Mouse (Mus musculus) layer of hippocampus, postnatal 25 days (tissue): ENCODE results near the gene Ntrk3. TPM values are rescaled to one million over a fixed set of nuclear protein-coding genes. Genes with fewer than 3 reads are reported as not detected.

Experiments used
- DNase-seq, 2 experiments: peaks; one replicate each; pipeline ENCODE4 v3.0.0; 2022; ENCODE audit warnings: mixed read lengths in 2 of 2, low spot score in 1 of 2; ENCODE audit errors: extremely low spot score in 1 of 2
- total RNA-seq, 2 experiments: library from RNA; stranded (reverse); gene quantifications; 2 replicates each; pipeline ENCODE4 v1.2.3; 2021

The Ntrk3 gene
- total RNA-seq, 2 experiments from 2014 or later: 171 to 232 TPM

DNA sequence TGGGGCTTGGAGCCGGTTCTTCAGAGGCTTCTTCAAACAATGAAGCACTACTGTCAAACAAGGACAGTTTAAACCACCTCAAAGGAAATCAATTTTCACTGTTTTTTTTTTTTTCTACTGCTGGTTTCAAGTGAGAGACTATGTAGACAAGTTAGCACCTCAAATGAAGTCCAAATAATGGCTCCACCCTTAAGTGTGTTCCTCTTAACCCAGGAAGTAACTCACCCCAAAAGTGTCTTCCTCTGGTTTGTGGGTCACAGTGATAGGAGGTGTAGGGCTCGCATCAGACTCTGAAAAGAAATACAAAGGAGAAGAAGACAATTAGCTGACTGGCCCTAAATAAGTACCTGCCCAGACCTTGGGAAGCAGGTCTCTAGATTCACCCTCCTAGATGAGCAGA lies 286.1 kb downstream of the Ntrk3 start:
- DNase-seq: no peak

DNA sequence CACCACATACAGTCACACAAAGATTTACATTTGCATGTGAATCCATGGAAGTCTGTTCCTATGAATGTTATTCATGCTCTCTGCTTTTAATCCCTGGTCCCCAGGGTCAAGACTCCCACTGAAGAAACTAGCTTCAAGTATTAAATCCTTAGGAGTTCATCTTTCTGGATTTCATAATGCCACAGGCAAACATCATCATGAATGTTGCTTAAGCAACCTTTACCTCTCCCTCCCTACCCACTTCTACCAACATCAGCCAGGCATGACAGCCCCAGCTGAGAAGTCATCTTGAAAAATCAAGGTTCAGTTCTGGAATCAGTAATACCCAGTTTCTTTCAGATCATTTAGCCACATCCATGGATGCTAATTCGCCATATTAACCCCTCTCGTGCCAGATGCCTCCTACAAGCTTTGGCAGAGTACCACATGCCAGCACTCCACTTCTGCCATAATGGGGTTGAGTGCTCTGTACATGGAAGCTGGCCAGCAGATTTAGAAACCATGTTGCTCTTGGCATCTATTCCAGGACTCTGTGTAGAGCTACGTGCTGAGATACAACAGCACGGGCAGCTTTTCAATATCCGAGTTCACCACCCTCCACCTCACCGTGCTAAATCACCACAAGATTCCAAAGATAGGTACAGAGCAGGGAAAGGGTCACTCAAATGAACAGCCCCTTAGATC lies 287.8 kb downstream of the Ntrk3 start:
- no peak for DNase-seq

DNA sequence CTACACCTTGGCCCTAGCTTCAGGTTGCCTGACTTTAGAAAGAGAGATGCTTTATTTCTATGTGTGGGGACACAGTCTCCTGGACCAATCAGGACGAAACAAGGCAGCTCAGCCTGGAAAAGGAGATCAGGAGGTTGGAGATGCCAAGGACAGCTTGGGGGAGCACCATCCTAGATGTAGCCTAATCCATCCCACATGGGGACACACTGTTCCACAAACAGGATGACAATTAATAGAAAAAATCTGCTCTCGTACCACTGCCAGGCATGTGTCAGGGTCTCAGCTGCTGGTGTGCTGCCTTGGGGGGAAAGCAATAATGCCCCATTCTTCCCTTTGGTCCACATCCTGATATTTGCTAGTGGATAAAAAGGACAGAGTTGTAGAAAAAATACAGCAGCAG lies 289.0 kb downstream of the Ntrk3 start:
- DNase-seq: no peak

DNA sequence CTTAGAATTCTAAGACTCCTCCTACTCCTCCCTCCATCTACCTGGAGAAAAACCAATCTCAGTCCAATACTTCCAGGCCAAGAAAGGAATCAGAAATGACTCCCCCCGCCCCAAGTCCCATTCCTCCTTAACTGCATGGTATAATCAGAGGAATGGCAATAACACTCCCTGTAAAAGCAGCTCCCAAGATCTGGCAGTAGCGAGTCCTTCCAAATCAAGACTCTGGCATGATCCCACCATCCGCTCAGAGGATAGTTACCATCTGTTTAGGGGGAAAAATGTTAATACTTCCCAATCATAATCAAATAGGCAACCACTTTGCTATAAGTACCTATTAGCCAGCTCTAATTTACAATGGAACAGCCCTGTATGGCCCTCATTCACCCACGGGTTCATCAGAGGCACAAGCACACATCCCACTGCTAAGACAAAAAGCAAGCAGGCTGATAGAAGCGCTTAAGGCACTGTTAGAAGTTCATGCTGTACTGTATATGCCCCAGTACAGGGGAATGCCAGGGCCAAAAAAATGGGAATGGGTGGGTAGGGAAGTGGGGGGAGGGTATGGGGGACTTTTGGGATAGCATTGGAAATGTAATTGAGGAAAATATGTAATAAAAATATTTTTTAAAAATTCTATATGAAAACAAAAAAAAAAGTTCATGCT lies 294.3 kb downstream of the Ntrk3 start:
- no peak for DNase-seq

DNA sequence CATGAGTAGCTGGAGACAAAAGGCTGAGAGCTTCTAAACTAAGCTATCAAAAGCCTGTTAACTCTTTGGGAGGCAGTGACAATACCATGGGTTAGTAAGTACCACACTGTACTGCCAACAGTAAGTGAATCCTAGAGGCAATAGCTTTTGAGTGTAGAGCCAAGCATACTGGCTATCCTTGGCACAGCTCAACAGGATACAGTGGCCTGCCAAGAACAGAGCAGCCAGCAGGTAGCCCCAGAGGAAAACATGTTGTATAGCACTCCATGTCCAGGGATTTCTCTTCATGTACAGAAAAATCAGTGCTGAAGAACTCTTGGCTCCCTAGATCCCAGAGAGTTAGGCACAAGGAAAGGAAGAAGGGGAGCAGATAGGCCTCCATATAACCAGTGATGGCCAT lies 296.1 kb downstream of the Ntrk3 start:
- no peak for DNase-seq

DNA sequence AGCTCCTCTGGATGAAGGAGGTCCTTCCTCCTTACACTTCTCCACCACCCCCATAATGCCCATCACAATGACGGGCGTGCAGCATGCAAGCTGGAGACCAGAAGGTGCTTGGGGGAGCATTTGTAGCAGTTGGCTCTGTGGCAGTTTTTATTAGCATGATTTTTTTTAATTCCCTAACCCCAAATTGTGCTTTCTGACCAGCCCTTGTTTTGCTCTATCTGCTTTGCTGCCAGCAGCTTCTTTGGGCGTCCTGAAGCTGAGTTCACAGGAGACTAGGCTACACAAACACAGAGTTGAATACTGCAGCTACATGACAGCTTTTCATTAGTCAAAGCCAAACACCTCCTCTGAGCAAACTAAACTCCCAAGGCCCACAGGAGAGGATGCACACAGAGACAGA lies 296.9 kb downstream of the Ntrk3 start:
- no peak for DNase-seq

DNA sequence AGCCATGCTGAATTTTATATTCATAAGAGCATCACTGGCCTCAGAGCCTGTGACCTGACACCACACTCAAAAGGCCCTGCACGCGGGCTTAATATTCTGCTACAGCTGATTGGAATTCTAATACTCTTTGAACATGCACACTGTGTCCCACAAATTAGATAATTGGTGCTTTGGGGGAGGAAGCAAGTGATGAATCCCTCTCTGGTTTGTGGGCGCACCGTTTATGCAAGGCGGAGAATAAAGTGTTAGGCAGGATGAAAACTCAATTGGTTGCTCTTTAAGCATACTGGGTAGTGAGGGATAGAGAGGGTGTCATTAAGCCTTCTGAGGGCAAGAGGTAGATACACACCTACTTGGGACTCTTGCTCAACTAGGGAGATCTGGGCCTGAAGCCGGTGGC lies 297.3 kb downstream of the Ntrk3 start:
- no peak for DNase-seq

DNA sequence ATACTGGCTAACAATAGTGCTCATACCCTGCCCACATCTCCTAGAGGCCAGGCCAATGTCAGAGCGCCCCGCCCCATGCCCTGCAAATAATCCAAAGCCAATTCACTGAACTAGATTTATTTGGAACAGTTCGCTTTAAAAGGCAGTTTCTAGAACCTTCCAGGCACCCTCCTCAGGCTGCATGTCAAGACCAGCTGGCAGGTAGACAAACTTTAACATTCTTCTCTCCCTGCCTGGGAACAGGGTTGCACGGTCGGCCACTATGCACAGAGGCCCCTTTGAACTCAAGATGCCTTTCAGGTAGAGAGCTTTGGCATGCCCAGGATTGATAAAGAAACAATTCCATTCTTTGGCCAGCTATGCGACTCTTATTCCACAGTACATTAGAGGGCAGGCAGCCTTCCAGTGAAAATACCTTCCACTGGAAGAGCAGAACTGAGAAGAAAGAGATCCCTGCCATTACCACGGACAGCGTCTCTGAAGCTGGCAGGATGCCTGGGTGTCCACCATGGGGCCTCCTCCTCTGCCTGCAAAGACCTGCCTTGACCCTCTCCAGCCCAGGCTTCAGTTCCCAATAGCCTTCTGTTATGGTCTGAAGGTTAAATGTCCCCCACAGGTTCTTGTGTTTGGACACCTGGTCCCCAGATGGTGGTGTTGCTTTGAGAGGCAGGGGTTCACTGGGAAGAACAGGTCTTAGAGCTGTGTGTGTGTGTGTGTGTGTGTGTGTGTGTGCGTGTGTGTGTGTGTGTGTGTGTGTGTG lies 298.3 kb downstream of the Ntrk3 start:
- no peak for DNase-seq

DNA sequence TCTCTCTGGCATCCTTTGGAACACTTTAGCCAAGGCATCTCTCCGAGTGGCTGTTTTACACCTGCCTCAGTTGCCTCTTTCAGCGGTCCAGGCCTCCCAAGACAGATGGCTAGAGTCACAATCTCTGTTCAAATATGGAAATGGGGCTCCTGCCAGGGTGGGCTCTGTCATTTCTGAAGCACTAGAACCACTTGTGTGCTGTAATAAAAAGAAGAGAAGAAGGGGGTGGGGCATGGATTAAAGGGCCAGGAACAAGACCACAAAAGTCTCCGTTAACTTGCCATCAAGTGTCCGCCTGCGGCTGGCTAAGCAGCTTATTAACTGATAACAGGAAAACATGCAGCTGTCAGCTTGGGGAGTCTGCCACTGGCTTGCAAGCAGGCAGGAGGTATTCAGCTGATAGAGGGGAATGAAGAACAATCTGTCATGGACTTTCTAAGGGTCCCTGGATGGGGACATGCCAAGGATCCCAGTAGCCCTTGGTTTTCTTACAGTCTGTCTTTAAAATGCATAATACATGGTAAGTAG lies 304.1 kb downstream of the Ntrk3 start:
- no peak for DNase-seq

DNA sequence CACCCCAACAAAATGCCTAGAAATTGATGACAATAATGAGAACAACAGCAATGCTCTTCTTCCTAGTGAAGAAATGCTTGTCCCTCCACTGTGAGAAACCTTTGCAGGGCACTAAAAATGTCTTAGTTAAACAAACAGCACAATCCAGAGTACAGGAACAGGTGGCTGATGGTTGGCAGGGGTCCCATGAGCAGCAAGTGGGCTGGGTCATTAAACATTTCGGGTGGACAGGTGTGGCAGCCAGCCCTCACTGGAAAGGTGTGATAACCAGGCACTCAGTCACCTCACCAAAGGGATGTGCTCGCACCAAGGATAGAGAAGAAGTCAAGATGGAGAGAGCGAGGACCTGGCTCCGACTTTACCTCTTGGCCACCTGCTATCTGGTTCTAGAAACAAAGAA lies 306.2 kb downstream of the Ntrk3 start:
- DNase-seq: no peak

DNA sequence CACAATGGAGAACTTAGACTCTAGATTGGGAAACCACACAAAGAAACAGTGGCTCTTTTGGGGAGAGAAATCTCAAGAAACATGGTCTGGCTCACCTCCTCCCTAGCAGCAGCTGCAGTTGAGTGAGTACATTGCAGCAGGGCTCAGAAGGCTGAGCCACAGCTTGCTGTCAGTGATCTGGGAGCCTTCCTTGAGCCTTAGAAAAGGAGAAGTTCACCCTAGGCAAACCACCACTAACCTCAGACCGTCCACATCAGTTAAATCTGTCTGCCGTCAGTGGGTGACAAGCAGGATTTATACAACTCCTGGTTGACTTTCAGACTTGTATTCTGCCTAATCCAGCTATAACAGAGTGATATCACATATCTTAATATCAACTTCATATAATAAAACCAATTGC lies 325.6 kb downstream of the Ntrk3 start:
- DNase-seq: peak in 1 of 2 experiments; percentile 4

DNA sequence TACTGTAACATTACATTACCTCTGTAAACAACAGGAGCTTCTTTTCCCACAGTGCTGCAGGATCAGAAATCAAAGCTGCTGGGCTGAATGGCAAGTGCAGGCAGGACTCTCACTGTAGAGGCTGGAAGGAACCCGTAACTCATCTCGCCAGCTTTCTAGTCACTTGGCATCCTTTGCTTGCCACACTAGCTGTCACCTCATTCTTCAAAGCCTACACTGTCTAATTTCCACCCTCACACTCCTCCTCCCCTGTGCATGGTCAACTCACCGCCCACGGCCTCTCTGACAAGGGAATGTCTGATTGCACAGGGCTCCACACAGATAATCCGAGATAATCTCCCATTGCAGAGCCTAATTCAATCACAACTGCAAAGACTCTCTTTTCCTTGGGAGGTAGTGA lies 327.8 kb downstream of the Ntrk3 start:
- DNase-seq: peak in 1 of 2 experiments; percentile 6

DNA sequence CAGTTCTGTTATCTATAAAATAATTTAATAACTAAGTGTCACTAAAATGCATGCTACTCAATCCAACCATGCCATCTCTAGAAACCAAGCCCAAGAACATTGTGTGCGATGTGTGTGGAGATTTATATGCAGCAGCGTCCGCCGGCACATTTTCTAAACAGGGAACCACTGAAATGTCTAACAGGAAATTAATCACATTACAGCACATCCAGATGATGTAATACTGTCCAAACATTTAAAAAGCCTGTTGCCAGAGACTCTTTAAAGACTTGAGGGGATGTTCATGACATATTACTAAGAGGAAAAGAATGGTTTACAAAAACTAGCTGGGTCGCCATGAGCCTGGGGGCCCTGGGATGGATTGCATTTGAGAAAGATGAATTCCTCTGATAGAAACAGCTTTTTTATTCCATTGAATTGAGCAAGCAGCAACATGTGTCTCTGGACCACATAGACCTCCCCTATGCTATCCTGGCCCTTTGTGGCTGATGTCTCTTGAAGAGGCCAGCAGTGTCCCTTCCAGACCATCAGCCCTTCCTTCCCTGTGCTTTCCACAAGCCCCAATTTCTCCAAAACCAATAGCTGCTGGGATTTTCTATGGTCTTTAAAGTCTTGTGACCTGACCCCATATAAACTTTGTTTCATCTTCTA lies 331.0 kb downstream of the Ntrk3 start:
- DNase-seq: no peak

DNA sequence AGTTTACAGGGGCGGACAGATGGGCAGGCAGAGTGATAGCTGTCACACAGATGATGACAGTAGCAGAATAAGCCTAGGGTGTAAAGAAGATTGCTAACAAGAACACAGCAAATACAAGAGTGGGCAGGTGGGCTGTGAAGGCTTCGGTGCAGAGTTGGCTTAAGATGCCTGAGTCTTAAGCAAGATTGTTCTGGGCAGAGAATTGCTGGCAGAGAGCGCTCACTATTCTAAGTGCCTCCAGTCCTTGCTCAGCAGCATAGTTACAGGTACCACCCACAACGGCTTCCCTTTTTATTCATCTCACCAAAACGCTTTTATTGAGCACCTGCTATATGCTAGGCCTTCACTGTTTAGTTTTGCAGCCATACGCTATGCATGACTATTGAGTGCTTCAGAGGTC lies 333.3 kb downstream of the Ntrk3 start:
- DNase-seq: peak in 1 of 2 experiments; percentile 6

DNA sequence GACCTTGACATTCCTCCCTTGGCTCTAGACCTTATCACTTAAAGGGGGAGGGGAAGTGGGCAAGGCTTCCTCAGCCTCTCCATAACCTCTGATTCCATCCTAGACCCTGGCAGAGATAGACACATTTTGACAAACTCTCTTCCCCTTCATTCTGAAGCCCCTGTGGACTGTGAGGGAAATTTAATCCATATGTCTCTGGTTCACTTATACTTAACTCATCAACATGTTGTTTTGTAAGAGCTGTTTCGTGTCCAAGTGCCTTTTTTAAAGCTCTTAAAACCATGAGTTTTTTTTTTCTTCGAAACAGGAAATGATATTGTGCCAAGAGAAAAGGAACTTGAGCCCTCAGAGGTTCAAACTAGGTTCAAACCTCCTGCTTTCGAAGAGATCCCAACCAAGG lies 335.3 kb downstream of the Ntrk3 start:
- peak in 1 of 2 experiments; percentile 5 for DNase-seq

DNA sequence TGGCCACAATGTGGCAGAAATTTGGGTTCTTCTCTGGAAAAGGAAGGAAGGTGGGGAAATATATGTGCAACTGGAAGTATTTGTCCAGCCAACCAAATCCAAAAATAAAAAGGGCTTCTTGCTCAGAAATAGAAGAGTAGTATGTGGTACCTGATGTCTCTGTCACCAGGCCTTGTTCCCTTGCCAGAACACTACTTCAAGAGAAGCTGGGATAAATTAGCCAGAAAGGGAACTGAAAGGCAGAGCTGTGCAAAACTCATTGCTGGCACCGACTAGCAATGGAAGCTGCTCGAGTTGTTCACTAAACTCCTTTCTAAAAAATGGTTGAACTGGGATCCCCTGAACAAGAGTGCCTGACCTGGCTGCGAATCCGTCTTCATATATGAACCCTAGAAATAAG lies 337.6 kb downstream of the Ntrk3 start:
- no peak for DNase-seq

DNA sequence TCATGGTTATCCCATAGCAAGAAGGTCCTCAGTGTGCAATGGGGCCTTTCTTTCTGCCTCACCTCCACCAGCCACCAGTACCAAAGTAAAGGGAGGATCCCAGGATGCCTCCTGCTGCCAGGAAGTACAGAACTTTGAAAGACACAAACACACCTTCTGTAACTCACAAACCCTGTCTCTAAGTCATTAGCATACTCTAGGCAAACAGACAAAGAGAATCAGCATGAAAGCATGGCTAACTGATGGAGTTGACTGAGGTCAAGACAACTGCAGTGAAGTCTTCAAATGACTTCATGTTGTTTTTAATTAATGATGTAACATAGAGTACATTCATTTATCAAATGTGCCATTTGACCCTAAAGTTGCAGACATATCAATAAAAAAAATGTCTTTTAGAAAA lies 339.4 kb downstream of the Ntrk3 start:
- DNase-seq: no peak

DNA sequence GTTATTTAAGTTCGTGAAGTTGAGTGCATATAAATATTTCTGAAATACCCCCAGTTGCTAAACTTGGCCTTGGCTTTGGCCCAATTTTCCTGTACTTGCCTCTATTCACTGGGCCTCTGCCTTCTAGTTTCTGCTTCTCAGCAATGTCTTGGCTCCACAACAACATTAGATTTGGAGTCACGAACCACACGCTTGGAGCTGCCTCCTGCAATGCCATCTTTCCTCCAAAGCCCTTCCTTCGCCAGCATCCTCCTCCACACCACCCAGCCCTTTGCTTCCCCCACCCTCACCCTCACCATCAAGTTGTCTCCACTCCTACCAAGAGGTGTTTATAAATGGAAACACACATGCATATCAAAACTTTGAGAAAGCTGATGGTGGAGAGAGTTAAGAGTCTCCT lies 340.6 kb downstream of the Ntrk3 start:
- DNase-seq: no peak

DNA sequence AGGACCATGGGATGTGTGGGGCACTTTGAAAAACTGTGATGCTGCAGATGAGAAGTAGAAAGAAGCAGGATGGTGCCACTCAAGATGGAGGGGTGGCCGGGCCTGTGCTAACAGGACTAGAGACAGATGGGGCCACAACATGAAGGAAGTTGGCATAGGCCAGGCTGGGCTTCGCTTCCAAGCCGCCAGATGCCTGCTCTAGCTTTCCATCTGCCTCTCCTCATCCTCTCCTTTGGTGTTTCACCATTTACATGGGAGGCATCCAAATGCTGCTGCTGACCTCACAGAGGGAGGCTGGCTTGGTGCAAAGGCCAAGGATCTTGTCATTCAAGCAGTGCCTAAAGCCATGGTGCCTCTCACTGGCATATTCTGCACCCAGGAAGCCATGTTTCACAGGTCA lies 347.8 kb downstream of the Ntrk3 start:
- DNase-seq: peak; percentile 35 to 48

DNA sequence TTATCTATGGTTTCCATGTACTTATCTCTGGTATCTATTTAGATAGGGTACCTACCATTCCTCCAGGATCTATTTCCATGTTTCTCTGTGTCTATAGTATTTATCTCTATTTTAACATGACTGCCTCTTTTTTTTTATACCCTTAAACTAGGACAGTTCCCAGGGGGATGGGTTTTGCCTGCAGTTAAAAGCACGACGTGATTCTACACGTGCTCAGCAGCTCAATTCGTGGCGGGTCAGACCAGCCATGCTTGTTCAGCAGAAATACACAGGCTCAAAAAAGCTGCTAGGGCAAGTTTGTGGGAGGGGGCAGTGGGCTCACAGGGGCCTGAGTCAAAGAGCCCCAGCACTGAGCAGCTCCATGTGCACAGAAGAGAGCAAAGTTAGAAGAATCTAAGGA lies 349.7 kb downstream of the Ntrk3 start:
- DNase-seq: no peak

DNA sequence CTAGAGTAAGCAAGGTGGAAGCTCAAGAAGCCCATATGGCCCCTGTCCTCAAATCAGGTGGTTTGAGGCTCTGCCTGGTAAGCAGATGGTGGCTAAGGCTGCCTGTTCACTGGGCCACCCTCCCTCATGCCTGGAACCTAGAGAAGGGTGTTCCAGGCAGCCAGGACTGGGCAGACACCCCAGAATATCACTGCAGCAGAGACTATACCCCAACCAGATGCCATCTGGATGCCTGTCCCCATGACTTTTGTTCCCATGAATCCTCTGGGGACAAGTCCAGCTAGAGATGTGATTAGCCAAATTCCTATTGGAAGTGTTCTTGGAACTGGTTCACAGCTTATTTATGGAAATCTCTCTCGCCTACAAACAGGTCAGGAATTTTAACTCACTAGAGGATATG lies 351.8 kb downstream of the Ntrk3 start:
- DNase-seq: no peak
